Mouse (Mus musculus) B cell, adult 2 months (primary cell): ENCODE data around the gene Fbxo24.
"Not testable (repeated sequence)": the region's sequence is repeated elsewhere in the genome, so short reads cannot be mapped to it uniquely, and the experiment has no call there.

ENCODE experiments used
- DNase-seq, 2 experiments: peaks; one replicate each; pipeline ENCODE4 v3.0.0; 2022

Gene Fbxo24

GRCm38 (mm10) chr5:137641054-137641453 is 12.3 kb upstream of the Fbxo24 start, which contains the start of gene Sap25:
Sap25 (plus strand) TSS chr5:137641334.
- DNase-seq: peak; percentile 60 to 64

GRCm38 (mm10) chr5:137639472-137639871 is 10.7 kb upstream of the Fbxo24 start:
- no peak for DNase-seq

- DNase-seq: no peak
Observed at GRCm38 (mm10) chr5:137633397-137634084, 4.7 kb upstream of the Fbxo24 start.

GRCm38 (mm10) chr5:137631591-137631990 is 2.8 kb upstream of the Fbxo24 start:
- DNase-seq: peak in 1 of 2 experiments; percentile 42

GRCm38 (mm10) chr5:137631171-137631570 is 2.4 kb upstream of the Fbxo24 start:
- DNase-seq: peak; percentile 84 to 86

- DNase-seq: peak in 1 of 2 experiments; percentile 25
Observed at GRCm38 (mm10) chr5:137630602-137631001, 1.8 kb upstream of the Fbxo24 start.

GRCm38 (mm10) chr5:137629906-137630545 is 1.2 kb upstream of the Fbxo24 start:
- DNase-seq: peak; percentile 34 to 37

GRCm38 (mm10) chr5:137629306-137629721 is 512 bp upstream of the Fbxo24 start:
- peak in 1 of 2 experiments; percentile 73 for DNase-seq

GRCm38 (mm10) chr5:137627991-137628390 is 811 bp downstream of the Fbxo24 start:
- DNase-seq: no peak

- DNase-seq: no peak
Observed at GRCm38 (mm10) chr5:137623937-137624530, 4.8 kb downstream of the Fbxo24 start.

GRCm38 (mm10) chr5:137615347-137615746 is 13.5 kb downstream of the Fbxo24 start:
- DNase-seq: no peak

GRCm38 (mm10) chr5:137614921-137615320 is 13.9 kb downstream of the Fbxo24 start:
- not testable (repeated sequence) for DNase-seq

- DNase-seq: no peak
Observed at GRCm38 (mm10) chr5:137613550-137613949, 15.3 kb downstream of the Fbxo24 start, which contains the start of gene Pcolce. Pcolce (minus strand) TSS chr5:137613784.

GRCm38 (mm10) chr5:137613076-137613475 is 15.7 kb downstream of the Fbxo24 start:
- no peak for DNase-seq

- DNase-seq: no peak
Observed at GRCm38 (mm10) chr5:137611245-137611602, 17.6 kb downstream of the Fbxo24 start.

- DNase-seq: no peak
Observed at GRCm38 (mm10) chr5:137610548-137611244, 18.1 kb downstream of the Fbxo24 start.

GRCm38 (mm10) chr5:137610056-137610455 is 18.7 kb downstream of the Fbxo24 start:
- DNase-seq: no peak

- no peak for DNase-seq
Observed at GRCm38 (mm10) chr5:137609292-137609691, 19.5 kb downstream of the Fbxo24 start.

- DNase-seq: no peak
Observed at GRCm38 (mm10) chr5:137608654-137609190, 20.1 kb downstream of the Fbxo24 start.

GRCm38 (mm10) chr5:137607860-137608653 is 20.7 kb downstream of the Fbxo24 start:
- no peak for DNase-seq

- DNase-seq: peak in 1 of 2 experiments; percentile 24
Observed at GRCm38 (mm10) chr5:137601365-137601729, 27.5 kb downstream of the Fbxo24 start.
